Mouse (Mus musculus) Patski (cell line): ENCODE results near the gene Tespa1. TPM values are rescaled to one million over a fixed set of nuclear protein-coding genes. Genes with fewer than 3 reads are reported as not detected.
A peak's percentile ranks its signal among the peaks of the same experiment; 100 is the strongest.
"Not testable (repeated sequence)": the region's sequence is repeated elsewhere in the genome, so short reads cannot be mapped to it uniquely, and the experiment has no call there.

ENCODE experiments used
- ATAC-seq: fragments of 100-300 bp; one replicate; pipeline ENCODE4 v1.8.0; 2021
- CTCF ChIA-PET: fragments of 350-600 bp; sonication (Branson Sonifier 250); formaldehyde crosslinking; loops from one replicate; lab custom pipeline; 2022; ENCODE audit warnings: inconsistent platforms; lab: Charles Lee
- POLR2A ChIA-PET: fragments of 350-600 bp; sonication (Branson Sonifier 250); formaldehyde crosslinking; loops from one replicate; lab custom pipeline; 2022; ENCODE audit warnings: antibody characterized with exemption, inconsistent platforms; lab: Charles Lee
- DNase-seq: peaks from one replicate; pipeline ENCODE4 v3.0.0-alpha.2; 2011; ENCODE audit warnings: low read depth, low spot score
- H3K27me3 ChIP-seq: fragments of 371-371 bp; one replicate; pipeline ENCODE4 v1.5.1; 2021
- CTCF ChIP-seq: fragments of 100-300 bp; IDR thresholded peaks from one replicate; pipeline ENCODE4 v1.5.1; 2021
- in situ Hi-C: fragments of 300-500 bp; cut with MboI; formaldehyde crosslinking; loops from 3 replicates; pipeline ENCODE4 v1.11.1; 2018; ENCODE audit warnings: low pct_unique_long_range_greater_than_20kb, mixed read lengths
- polyA plus RNA-seq: library from polyadenylated mRNA; unstranded; gene quantifications from one replicate; pipeline ENCODE4 v1.2.3, GENCODE M21; 2021

Tespa1 gene
- polyA plus RNA-seq: 0.15 TPM

DNA sequence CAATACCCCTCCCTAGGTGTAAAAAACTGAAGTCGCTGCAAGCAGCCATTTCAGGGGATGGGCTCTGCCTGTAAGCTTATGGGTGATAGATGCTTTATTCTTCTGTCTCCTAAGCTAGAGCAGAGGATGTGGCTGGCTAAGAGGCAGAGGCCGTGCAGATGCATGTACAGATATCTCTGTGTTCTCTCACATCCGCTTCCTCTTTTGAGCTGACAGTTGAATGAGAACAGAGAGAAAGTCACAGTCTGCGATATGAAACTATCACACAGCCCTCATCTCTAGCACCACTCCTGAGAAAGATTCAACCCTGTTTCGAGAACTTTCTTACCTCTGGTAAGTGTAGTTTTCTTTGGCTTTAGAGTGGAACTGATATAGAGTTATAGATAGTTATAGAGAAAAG is at the start of gene Tespa1:
Tespa1 (plus strand) TSS at position 234 of the 400 bp plus-strand sequence.
- CTCF ChIA-PET: interaction anchor here (1.3 kb wide), 1 partner anchor 11 kb away, joined by 3 read pairs; no protein-coding TSS in a partner anchor
- H3K27me3 ChIP-seq: no peaks in the 10 kb centered on the region
- no peak for TF ChIP-seq CTCF
- POLR2A ChIA-PET: no interaction called here
- in situ Hi-C loops: no loop called here
- ATAC-seq (no peak), DNase-seq (no peak)

DNA sequence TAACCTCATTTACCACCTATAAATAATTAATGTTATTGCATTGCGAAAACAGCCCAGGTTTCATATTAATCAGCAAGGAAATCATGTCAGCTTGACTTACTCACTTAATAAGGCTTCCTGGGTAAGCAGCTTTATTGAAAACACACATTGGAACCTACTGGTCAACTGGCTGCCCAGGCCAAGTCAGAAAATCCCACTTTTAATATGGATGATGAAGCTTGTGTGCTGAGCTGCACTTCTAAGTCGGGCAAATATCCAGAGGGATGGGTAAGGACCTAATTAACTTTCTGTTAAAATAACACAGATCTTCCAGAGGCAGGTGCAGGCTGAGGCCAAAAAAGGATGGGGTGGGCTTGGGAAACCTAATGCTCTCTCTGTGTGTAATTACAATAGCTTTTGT is 46.9 kb upstream of the Tespa1 start:
- H3K27me3 ChIP-seq: no peaks in the 10 kb centered on the region
- DNase-seq (no peak), ATAC-seq (no peak)
- in situ Hi-C loops: no loop called here
- CTCF ChIA-PET: no interaction called here
- POLR2A ChIA-PET: no interaction called here
- TF ChIP-seq CTCF: no peak

DNA sequence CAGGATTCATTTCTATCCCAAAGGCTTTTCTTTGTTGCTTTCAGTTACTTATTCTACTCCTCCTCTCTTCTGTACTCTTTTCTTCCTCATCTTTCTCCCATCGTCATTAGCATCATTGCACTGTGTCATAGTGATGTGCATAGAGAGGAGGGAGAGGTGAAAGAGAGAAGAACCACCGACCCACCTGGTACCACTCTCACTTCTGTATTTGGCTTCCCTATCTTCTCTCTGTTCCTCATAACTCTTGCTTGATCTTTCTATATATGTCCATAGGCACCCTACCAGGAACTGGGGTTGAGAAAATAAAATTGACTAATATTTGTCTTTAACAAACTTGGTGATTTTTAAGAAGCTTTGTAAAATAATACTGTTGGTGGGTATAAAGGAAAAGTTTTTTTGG is 46.2 kb upstream of the Tespa1 start:
- ATAC-seq: no peak
- no peaks in the 10 kb centered on the region for H3K27me3 ChIP-seq
- no peak for TF ChIP-seq CTCF
- no peak for DNase-seq
- in situ Hi-C loops: no loop called here
- ChIA-PET POLR2A (no interaction called here), CTCF (no interaction called here)

DNA sequence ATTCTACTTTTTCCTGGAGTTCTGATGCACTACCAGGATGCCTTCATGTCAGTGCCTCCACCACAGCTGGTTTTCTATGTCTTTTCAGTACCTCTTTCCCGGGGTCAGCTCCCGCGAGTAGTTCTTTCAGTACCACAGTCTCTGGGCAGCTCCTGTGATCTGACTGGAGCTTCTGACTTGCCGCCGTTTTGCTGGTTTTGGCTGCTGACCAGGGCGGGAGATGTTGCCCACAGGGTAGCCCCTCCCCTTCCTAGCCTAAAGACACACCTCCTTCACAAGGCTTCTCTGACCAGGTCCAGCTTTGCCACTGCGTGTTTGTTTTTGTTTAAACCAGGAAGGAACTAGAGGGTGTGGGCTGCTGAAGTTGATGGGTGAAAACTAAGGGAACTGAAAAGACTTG is 42.6 kb upstream of the Tespa1 start, which contains the start of gene Neurod4:
Neurod4 (minus strand) TSS at position 175 of the 400 bp plus-strand sequence.
- CTCF ChIA-PET: no interaction called here
- TF ChIP-seq CTCF: no peak
- POLR2A ChIA-PET: no interaction called here
- ATAC-seq (no peak), DNase-seq (no peak)
- no peaks in the 10 kb centered on the region for H3K27me3 ChIP-seq
- in situ Hi-C loops: no loop called here

DNA sequence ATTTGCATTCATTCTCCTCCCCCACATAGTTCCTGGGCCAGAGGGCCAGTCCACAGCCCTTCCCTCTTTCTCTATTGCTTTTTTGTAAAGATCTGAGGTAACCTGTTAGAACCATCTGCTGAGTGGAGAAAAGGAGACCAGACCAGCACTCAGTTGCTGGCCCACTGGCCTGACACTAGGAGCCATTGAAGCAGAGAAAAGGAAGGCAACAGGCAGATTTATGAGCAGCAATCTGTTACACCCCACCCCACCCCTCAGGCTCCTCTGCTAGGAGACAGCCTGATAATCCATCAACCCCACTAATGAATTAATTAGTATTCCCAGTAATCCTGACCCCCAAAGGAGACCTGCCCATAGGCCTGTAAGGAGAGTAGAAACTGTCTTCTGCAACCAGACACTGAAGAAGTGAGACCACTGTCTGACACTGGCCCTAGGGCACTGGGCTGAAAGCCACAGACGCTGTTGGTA is 40.7 kb upstream of the Tespa1 start:
- no peak for TF ChIP-seq CTCF
- in situ Hi-C loops: no loop called here
- H3K27me3 ChIP-seq: no peaks in the 10 kb centered on the region
- CTCF ChIA-PET: no interaction called here
- POLR2A ChIA-PET: no interaction called here
- ATAC-seq (no peak), DNase-seq (no peak)

DNA sequence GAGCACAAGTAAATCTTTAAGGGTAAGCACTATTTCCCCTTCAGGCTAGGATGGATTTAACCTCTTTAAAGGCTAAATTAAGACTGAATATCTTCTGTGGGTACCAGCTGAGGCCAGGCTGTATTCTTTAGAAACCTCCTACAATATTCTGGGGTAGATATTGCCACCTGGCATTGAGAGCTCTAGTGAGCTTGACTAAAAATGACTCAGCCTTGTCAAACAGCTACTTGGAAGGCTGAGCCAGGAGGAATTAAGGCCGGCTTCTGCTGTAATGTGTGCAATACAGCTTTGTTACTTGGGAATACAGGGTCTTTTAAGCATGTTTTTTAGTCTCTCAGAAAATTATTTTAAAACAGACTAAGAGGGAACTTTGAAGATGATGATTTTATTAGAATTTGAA is 35.5 kb upstream of the Tespa1 start:
- TF ChIP-seq CTCF: no peak
- in situ Hi-C loops: no loop called here
- DNase-seq (no peak), ATAC-seq (no peak)
- ChIA-PET CTCF (no interaction called here), POLR2A (no interaction called here)
- peaks cover 15% of the 10 kb centered on the region for H3K27me3 ChIP-seq

DNA sequence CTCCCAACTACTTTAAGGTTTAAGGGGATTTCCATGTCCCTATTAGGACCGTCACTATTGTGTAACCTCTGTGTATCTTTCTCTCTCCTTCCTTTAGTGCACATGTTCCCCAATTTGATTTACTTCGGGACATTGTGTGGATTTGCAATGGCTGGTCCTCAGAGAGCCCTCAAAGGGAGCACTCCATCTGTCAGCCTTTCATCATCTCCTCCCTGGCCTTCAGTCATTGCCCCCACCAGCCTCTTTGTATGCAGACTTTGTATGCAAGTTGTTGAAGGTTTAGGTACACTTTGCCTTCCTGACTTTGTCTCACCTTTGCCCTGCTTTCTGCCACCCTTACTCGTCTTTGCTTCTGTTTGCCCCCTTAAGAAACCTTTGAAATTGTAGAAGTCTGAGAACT is 34.7 kb upstream of the Tespa1 start:
- ATAC-seq: no peak
- no peak for DNase-seq
- CTCF ChIA-PET: no interaction called here
- POLR2A ChIA-PET: no interaction called here
- TF ChIP-seq CTCF: no peak
- in situ Hi-C loops: no loop called here
- peaks cover 16% of the 10 kb centered on the region for H3K27me3 ChIP-seq

DNA sequence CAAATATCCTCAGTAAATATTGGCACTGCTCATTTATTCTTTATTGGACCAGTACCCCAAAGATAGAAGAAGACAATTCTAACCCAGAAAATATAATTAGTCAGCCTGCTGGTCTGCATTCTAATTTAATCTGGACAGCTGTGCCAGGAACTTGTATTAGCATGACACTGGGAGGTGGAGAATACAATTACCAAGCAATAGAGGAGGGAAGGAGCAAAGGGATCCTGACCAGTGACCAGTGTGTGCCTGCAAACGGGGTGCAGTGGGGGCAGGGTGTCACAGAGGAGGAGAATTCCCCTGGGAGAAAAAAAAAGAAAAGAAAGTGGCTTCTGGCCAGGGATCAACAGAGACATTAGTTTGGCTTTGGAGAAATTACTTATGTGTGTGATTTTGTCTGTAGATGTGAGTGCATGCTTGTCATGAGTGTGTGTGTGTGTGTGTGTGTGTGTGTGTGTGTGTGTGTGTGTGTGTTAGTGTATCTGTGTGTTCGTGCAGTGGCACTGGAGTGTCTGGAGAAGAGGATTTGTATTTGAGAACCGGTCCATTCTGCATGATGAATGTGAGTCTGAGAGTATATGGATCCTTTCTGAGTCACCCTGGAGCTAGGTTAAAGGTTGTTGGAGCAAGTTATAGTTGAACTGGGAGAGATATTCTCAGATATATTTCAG is 28.8 kb upstream of the Tespa1 start:
- TF ChIP-seq CTCF: no peak
- H3K27me3 ChIP-seq: peaks cover 16% of the 10 kb centered on the region
- in situ Hi-C loops: no loop called here
- CTCF ChIA-PET: no interaction called here
- POLR2A ChIA-PET: no interaction called here
- no peak for DNase-seq
- ATAC-seq: no peak

DNA sequence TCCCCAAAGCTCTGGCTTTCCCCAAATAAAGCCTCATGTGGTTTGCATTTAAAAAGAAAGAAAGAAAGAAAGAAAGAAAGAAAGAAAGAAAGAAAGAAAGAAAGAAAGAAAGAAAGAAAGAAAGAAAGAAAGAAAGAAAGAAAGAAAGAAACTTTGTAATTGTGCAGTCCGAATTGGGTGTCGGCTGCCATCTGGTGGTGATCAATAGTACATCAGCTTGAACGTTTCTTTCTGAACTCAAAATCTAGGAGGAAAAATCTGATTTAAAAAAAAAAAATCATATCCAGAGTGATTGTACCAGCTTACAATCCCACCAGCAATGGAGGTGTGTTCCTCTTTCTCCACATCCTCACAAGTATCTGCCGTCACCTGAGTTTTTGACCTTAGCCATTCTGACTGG is 23.9 kb upstream of the Tespa1 start:
- peak; percentile 48 for TF ChIP-seq CTCF
- DNase-seq, H3K27me3 ChIP-seq, POLR2A ChIA-PET, ATAC-seq: not testable (repeated sequence)
- CTCF ChIA-PET: interaction anchor here (1.2 kb wide), 1 partner anchor 56 kb away, joined by 3 read pairs; no protein-coding TSS in a partner anchor
- in situ Hi-C loops: loop anchor here (5.0 kb wide), 1 partner anchor 66 kb away; no protein-coding TSS in a partner anchor

DNA sequence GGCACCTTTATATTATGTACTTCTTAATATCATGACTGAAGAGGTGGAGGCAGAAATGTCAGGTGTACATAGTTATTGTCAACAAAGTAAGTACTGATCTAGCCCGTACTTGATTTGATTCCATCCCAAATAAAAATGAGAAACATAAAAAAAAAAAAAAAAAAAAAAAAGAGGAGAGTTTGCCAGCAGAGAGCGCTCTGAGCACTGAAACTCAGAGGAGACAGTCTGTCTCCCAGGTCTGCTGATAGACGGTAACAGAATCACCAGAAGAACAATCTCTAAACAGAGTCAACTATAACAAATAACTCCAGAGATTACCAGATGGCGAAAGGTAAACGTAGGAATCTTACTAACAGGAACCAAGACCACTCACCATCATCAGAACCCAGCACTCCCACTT is 18.5 kb upstream of the Tespa1 start:
- CTCF ChIA-PET, POLR2A ChIA-PET, in situ Hi-C loops: not testable (repeated sequence)

DNA sequence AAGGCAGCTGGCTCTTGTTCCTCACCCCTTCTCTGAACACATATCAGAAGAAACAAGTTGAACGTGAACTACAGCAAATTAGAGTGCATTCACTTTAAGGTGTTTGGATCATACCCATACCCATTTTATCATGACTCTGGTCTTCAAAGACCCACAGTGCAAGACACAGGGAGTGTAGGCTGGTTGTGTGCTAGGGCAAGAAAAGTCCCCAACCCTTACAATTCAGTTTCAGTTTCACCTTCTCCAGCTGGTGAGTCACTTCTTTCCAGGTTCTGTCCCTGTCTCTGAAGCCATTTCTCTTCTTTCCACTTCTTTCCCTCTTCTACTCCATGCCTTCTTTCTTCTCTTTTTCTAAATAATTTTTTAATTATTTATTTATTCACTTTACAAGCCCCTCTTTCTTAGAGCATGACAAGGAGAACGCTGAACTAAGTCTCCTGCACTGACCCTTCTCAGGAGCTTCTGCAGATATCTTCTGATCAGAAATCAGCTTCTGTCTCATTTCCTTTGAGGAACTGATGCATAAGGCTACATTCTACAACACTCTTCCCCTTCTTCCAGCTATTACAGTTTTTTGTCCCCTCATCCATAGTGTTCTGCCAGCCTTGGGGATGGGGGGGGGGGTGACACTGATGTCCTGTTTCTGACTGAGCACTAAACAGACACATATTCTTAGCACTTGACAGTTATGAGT is 11.0 kb upstream of the Tespa1 start:
- no peak for DNase-seq
- POLR2A ChIA-PET: no interaction called here
- no peak for TF ChIP-seq CTCF
- in situ Hi-C loops: no loop called here
- no peaks in the 10 kb centered on the region for H3K27me3 ChIP-seq
- no peak for ATAC-seq
- CTCF ChIA-PET: no interaction called here

More for the DNA sequence above, 18.5 kb upstream of the Tespa1 start:
- DNase-seq, H3K27me3 ChIP-seq, ATAC-seq: not testable (repeated sequence)
